Mouse (Mus musculus) cortical plate, adult 2 months (tissue): ENCODE data around the gene Mc1r.

Experiments used
- CTCF ChIP-seq: fragments of 200-500 bp; IDR thresholded peaks from 2 replicates; pipeline ENCODE4 v1.5.1; 2011; ENCODE audit warnings: mild to moderate bottlenecking, control low read depth, low read length; ENCODE audit not compliant: insufficient read depth; ENCODE audit errors: extremely low read depth
- POLR2A ChIP-seq: fragments of 200-500 bp; IDR thresholded peaks from 2 replicates; pipeline ENCODE4 v1.6.1; 2011; ENCODE audit warnings: mild to moderate bottlenecking, low read length, control low read depth; ENCODE audit not compliant: insufficient read depth; ENCODE audit errors: extremely low read depth

DNA sequence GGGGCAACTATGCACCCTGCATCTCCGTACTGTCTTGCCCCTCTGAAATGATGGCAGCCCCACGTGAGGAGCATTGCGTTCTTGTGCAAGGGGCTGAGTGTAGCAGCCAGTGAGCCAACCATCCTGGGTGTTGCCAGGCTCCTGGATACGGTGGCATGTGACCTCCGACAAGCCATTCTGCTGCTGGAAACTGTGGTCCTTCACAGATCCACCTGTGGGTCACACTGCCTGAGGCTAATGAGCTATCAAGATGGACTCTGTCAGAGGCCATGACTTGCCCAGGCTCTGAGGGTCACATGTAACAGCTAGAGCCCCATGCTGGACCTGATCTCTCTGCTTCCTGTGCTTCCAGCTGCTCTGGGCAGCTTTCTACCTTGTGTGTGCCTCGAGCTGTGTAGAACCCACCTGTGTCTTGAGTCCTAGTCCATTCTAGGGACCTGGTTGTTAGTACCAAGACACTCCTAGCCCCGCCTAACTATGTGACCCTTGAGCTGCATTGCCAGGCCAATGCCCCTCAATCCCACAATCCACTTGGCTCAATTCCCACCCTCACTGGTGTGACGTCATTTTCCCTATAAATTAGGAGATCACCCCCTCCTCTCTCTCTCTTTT lies 10.1 kb downstream of the Mc1r start:
- TF ChIP-seq CTCF (no peak), POLR2A (no peak)
